Mouse (Mus musculus) erythroblast, adult 5-6 weeks (primary cell): Measurements from ENCODE around the gene Thrsp. TPM values are rescaled to one million over a fixed set of nuclear protein-coding genes. Genes with fewer than 3 reads are reported as not detected.

Source experiments
- ATAC-seq: replicated peaks from 2 replicates; pipeline ENCODE4 v1.8.0; 2016; ENCODE audit warnings: moderate number of reproducible peaks, mild to moderate bottlenecking, moderate TSS enrichment, inconsistent platforms; ENCODE audit not compliant: poor library complexity, low FRiP score, severe bottlenecking
- total RNA-seq, 2 experiments: library from RNA; stranded (forward) in 1 of 2; stranded (reverse) in 1 of 2; fragments of 150-400 nt in 1 of 2; fragments of 200-764, 138-1000 nt in 1 of 2; gene quantifications; 2 replicates each; pipeline versions ENCODE4 v1.2.3 to v1.2.4; 2015 to 2017; ENCODE audit warnings: low replicate concordance in 2 of 2

Thrsp gene
- total RNA-seq, 2 experiments from 2014 or later = not detected

GRCm38 (mm10) chr7:97383496-97384132 is 33.9 kb downstream of the Thrsp start:
- ATAC-seq = no peak

GRCm38 (mm10) chr7:97382661-97383060 is 34.9 kb downstream of the Thrsp start:
- no peak for ATAC-seq

GRCm38 (mm10) chr7:97380500-97381123 is 36.9 kb downstream of the Thrsp start:
- ATAC-seq = no peak

- ATAC-seq = no peak
Observed at GRCm38 (mm10) chr7:97379304-97379703, 38.2 kb downstream of the Thrsp start.

GRCm38 (mm10) chr7:97375906-97376305 is 41.6 kb downstream of the Thrsp start:
- no peak for ATAC-seq

- ATAC-seq = no peak
Observed at GRCm38 (mm10) chr7:97375101-97375500, 42.4 kb downstream of the Thrsp start.

- no peak for ATAC-seq
Observed at GRCm38 (mm10) chr7:97365887-97366286, 51.6 kb downstream of the Thrsp start.

Other genes starting within 250 kb of the Thrsp start
- gene Usp35, start 85.7 kb downstream of the Thrsp start, total RNA-seq (2015; ENCODE audit: low replicate concordance) = 0.38 TPM in 1 of 2 replicates, not detected in the other
- 0.26 and 0.28 TPM in 2 replicates for gene Usp35, start 85.7 kb downstream of the Thrsp start, total RNA-seq (2017; ENCODE audit: low replicate concordance)
- 0.42 TPM in 1 of 2 replicates, not detected in the other for gene Kctd21, start 85.4 kb downstream of the Thrsp start, total RNA-seq (2015; ENCODE audit: low replicate concordance)
- 0.14 and 0.43 TPM in 2 replicates for gene Kctd21, start 85.4 kb downstream of the Thrsp start, total RNA-seq (2017; ENCODE audit: low replicate concordance)
- gene Alg8, start 46.1 kb downstream of the Thrsp start, total RNA-seq (2015; ENCODE audit: low replicate concordance) = 9.4 and 25.7 TPM in 2 replicates
- gene Alg8, start 46.1 kb downstream of the Thrsp start, total RNA-seq (2017; ENCODE audit: low replicate concordance) = 2.9 and 10.2 TPM in 2 replicates
- 53.5 and 57.6 TPM in 2 replicates for gene Ndufc2, start 17.7 kb downstream of the Thrsp start, total RNA-seq (2015; ENCODE audit: low replicate concordance)
- 20.5 and 80.0 TPM in 2 replicates for gene Ndufc2, start 17.7 kb downstream of the Thrsp start, total RNA-seq (2017; ENCODE audit: low replicate concordance)
- gene Kctd14, start 33.6 kb upstream of the Thrsp start, total RNA-seq (2015; ENCODE audit: low replicate concordance) = 26.1 and 51.9 TPM in 2 replicates
- 22.4 and 34.0 TPM in 2 replicates for gene Kctd14, start 33.6 kb upstream of the Thrsp start, total RNA-seq (2017; ENCODE audit: low replicate concordance)
- 30.9 and 39.2 TPM in 2 replicates for gene Ints4, start 63.2 kb upstream of the Thrsp start, total RNA-seq (2015; ENCODE audit: low replicate concordance)
- gene Ints4, start 63.2 kb upstream of the Thrsp start, total RNA-seq (2017; ENCODE audit: low replicate concordance) = 11.2 and 19.9 TPM in 2 replicates
- gene Aamdc, start 161.8 kb upstream of the Thrsp start, total RNA-seq (2015; ENCODE audit: low replicate concordance) = 5.2 and 6.1 TPM in 2 replicates
- gene Aamdc, start 161.8 kb upstream of the Thrsp start, total RNA-seq (2017; ENCODE audit: low replicate concordance) = 1.0 and 1.7 TPM in 2 replicates
- gene Rsf1, start 162.2 kb upstream of the Thrsp start, total RNA-seq (2015; ENCODE audit: low replicate concordance) = 11.0 and 14.0 TPM in 2 replicates
- 21.8 and 27.5 TPM in 2 replicates for gene Rsf1, start 162.2 kb upstream of the Thrsp start, total RNA-seq (2017; ENCODE audit: low replicate concordance)